Mouse (Mus musculus) frontal cortex, postnatal 10 days (tissue): Measurements from ENCODE around the gene Ppp2r3a.
A peak's percentile ranks its signal among the peaks of the same experiment; 100 is the strongest.

ENCODE experiments used
- DNase-seq, 2 experiments: peaks; one replicate each; pipeline ENCODE4 v3.0.0; 2022; ENCODE audit warnings: low spot score in 2 of 2, mixed read lengths in 1 of 2

Gene Ppp2r3a

DNA sequence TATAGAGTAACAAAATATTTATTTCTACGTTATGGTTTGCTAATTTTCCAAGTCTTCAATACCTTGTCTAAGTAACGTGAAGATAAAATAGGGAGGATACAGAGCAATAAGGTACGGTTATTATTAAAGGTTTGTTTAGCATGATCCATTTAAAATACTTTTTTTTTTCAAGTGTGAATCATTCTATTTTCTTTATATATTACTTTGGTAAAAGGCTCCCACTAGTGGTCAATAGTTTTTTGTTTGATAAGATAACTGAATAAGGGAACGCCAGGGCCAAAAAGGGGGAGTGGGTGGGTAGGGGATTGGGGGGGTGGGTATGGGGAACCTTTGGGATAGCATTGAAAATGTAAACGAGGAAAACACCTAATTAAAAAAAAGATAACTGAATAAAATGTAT lies 98.7 kb downstream of the Ppp2r3a start:
- no peak for DNase-seq

DNA sequence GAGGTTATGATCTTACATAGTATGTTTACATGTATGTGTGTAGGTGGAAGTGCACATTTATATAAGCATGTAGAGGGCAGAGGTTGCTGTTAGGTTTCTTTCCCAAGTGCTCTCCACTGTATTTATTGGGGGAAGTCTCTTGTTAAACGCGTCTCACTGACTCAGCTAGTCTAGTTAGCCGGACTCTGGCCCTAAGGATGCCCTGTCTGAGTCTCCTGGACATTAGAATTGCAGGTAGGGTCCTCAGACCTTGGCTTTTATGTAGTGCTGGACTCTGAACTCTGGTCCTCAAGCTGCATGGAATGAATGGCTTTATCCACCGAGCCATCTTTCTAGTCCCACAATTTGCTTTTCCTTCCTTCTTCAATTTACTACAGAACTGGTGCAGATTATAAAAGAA lies 108.0 kb downstream of the Ppp2r3a start:
- no peak for DNase-seq

DNA sequence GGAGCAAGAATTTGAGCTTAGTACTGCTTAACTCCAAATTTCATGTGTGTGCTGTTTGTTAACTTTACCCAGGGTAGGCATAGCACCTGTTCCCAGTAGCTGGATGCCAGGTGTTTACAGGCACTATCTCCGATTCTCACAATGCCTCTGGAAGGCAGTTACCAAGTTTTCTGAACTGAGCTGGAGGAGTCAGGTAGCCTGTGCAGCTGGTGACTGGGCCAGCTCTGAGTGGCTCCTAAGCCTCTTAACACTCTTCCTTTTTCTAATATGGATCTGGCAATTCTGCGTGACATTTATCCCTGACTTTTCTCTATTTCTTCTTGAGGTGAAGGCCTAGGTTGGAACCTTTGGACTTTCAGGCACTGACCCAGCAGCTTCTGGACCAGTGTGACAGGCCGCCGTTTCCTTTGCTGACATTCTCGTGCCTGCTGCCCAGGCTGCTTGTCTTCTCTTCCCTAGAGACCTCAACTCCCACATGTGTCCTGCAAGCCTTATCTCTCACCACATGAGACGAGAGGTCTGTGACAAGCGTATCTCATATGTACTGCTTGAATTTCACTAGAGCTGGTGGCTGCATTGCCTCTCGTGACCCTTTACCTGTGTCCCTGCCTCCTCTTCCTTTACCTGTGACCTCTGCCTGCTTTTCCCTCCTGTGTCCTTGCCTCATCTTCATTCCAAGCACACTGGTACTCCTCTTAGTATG lies 137.3 kb downstream of the Ppp2r3a start:
- DNase-seq, result no peak

DNA sequence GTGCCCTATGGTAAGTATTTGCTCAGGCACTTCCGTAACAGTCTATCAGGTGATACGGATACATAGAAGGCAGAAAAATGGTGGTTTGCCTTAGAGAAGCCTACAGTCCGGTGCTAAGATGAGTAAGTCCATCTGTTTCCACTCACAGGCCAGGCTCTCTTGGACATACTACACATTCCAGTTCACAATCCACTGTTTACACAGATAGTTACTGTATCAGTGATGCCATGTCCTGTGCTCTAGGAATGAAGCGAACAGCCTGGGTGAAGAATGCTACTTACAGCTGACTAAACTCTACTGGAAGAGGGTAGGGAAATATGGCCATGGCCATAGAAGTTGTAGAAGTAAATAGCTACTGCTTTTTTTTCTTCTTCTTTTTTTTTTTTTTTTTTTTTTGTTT lies 138.3 kb downstream of the Ppp2r3a start:
- no peak for DNase-seq

DNA sequence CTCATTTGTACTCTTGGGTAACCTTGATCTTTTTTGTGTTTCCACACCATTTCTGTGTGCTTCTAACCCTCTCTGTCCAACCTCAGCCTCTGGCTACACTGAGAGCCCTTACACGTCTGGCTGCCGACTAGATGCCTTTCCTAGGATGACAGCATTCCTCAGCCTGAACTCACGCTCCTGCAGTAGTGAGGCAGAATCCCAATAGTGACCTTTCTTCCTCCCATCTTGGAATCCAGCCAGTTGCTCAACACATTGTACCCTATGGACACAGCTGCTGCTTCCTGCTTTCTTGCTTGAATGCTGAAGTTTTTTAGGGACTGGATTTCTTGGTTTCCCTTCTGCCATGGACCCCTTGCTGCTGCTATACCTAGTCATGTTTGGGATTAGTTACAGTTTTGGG lies 141.6 kb downstream of the Ppp2r3a start:
- no peak for DNase-seq

DNA sequence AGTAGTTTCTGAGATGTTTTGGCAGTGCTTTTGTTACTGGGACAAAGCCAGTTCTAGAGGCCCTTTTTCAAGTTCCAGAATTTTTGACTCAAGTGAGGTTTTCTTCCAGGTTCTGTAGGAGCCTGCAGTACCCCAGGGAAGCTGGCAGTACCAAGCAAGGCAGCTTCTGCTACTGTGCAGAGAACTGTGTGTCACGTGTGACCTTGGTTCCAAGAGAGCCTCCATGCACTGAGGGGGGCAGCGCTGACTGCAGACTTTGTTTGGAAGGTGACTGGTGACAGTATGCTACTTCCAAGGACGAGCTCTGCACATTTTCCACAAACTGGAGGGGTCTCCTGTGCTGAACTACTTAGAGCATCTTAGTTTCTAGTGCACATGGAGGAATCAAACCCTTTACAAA lies 144.2 kb downstream of the Ppp2r3a start:
- no peak for DNase-seq

DNA sequence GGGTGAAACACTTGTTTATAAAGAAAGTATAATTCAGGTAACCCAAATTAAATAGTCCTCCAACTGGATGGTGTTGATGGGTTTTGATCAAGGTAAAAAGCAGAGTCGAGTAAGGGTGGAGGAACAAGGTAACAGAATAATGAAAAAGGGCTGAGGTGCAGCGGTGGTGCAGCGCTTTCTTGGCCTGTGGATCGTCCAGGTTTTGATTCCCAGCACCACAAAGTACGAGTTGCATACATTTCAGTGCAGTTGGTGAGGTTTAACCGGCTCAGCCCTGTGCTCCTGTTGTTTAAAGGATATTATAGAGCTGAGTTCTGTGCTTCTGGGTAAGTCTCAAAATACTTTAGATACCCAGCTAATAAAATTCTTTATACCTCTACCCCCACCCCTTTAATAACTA lies 145.9 kb downstream of the Ppp2r3a start:
- no peak for DNase-seq

DNA sequence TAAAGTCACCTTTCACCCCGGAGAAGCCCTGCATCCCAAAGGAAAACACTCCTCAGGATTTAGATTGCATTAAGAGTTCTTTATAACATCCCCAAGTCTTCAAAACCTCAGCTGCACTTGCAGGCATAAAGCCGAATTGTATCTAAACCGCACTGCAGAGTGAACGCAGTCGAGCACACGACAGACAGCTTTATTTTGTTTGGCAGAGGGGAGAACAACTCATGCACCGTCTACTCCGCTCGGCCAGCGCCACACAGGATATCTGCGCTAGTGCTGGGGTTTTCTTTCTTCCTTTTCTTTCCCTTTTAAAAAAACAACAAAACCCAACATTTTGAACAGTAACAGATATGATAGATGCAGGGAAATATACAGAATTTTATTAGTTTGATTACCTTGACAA lies 146.7 kb downstream of the Ppp2r3a start:
- no peak for DNase-seq

DNA sequence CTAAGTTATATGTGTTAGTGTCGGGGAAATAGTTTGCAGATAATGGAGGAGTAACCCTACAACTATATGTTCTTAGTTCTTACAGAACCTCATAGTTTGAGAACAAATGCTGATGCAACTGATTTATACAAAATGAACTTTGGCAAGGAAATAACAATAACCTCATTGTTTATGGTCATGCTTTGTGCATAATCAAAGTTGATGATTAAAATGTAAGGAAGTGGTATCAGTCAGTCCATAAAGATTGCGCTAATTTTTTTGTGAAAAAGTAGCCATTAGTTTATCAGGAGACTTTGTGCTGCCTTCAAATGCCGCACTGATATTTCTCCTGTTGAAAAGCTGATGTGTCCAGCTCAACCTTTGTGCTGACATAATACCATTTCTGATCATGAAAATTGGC lies 149.3 kb downstream of the Ppp2r3a start:
- DNase-seq, result no peak

DNA sequence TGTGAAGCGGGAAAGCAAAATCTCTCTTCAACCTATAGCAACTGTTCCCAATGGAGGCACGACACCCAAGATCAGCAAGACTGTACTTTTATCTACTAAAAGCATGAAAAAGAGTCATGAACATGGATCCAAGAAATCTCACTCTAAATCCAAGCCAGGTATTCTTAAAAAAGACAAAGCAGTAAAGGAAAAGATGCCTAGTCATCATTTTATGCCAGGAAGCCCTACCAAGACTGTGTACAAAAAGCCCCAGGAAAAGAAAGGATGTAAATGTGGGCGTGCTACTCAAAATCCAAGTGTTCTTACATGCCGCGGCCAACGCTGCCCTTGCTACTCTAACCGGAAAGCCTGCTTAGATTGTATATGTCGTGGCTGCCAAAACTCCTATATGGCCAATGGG lies 150.0 kb downstream of the Ppp2r3a start:
- no peak for DNase-seq

DNA sequence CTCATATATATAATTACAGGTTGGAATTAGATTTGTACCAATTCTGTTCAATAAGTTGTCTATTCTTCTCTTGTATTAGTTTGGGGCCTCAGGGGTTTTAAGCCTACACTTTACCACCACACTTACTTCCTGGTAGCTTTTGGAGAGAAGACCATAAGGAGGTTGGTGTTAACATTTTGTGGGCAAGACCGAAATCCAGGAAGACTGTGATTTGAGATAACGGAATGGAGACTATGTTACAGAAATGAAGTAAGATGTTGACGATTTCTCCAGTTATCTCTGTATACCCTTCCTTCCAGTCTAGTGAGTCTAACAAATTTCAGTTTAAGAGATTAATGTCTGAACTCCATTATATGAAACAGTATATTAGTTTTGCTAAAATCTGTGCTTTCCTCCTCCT lies 151.4 kb downstream of the Ppp2r3a start:
- DNase-seq, result no peak

DNA sequence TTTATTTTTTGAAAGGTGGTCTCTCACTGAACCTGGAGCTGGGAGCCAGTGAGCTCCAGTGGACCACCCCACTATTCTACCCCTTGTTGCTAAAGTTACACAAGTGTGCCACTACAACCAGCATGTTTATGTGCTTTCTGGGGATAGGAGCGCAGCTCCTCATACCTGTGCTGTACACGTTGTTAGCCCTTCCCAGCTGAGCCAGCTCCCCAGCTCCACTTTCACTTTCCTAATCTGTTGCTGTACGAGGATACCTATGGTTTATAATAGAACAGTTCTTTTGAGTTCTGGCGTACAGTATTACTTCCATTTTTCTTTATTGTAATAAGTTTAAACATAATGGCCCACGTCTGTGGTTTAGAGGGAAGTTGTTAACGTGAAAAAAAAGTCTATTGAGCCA lies 152.2 kb downstream of the Ppp2r3a start:
- peak in 1 of 2 experiments; percentile 1 for DNase-seq

DNA sequence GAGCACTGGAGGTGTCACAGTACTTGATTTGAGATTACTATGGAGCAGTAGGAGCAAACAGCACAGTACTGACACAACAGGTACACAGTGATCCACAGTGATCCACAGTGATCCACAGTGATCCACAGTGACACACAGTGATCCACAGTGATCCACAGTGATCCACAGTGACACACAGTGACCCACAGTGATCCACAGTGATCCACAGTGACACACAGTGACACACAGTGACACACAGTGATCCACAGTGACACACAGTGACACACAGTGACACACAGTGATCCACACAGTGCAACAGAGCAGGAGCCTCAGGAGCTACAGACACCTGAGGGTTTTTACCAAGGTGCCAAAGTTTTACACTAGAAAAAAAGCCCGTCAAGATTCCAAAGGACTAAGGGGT lies 154.1 kb downstream of the Ppp2r3a start:
- DNase-seq, result peak in 1 of 2 experiments; percentile 1

DNA sequence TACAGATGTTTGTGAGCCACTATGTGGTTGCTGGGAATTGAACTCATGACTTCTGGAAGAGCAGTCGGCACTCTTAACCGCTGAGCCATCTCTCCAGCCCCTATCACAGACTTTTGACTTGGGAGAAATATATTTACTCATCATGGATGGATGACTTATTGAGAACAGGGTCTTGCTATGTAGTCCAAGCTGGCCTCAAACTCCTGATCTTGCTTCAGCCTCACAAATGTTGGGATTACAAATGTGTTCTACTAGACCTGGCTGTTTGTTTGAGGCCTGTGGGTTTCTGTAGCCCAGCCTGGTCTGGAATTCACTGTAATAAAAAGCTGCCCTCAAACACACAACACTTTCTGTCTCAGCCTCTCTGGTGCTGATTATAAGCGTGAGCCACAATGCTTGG lies 155.1 kb downstream of the Ppp2r3a start:
- DNase-seq, result no peak

DNA sequence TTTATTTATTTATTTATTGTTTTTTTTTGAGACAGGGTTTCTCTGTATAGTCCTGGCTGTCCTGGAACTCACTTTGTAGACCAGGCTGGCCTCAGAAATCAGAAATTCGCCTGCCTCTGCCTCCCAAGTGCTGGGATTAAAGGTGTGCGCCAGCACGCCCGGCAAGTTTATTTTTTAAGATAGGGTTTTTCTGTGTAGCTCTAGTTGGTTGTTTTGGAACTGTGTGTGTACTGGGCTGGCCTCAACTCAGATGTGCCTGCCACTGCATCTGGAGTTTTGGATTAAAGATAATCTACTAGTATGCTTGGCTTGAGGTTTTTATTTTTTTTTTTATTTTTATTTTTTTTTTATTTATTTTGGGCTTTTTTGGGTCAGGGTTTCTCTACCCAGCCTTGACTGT lies 156.2 kb downstream of the Ppp2r3a start:
- DNase-seq, result peak in 1 of 2 experiments; percentile 1

DNA sequence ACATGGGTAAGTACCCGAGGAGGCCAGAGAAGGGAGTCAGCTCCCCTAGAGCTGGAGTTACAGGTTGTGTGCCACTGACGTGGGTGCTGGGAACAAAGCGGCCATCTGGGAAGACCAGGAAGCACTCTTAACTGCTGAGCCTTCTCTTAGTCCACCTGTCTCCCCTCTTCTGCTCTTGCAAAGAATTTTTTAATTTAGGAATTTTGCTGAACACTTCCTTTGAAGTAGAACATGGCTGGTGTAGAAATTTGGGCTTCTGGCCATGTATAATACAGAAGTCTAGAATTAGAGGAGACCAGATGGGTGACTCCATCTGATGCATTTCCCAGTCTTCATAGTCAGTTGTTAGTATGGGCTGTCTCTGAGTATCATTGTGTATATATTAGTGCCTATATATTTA lies 167.9 kb downstream of the Ppp2r3a start:
- DNase-seq, result peak in 1 of 2 experiments; percentile 13

DNA sequence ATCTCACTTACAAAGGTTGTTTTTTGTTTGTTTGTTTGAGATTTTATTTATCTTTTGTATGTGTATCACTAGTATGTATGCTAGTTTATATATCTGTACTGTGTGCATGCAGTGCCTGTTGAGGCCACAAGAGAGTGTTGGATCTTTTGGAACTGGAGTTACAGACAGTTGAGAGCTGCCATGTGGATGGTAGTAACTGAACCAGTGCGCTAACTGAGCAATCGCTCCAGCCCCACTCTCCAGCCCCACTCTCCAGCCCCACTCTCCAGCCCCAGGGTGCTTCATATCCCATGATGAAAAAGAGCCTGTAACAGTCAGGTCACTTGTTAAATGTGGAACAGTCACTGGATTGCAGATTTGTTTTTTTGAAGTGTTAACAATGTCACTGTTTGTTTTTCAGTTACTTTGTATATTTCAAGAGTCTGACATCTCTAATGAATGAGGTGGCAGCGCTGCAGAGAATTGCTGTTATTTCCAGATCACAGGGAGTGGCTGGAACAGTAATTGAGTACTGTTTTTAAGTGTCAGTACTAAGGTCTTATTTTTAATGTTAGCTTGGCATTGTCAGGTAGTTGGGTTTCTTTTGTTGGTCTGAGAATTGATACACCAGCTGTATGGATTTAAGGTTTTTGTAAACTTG lies 171.4 kb downstream of the Ppp2r3a start:
- DNase-seq, result no peak

DNA sequence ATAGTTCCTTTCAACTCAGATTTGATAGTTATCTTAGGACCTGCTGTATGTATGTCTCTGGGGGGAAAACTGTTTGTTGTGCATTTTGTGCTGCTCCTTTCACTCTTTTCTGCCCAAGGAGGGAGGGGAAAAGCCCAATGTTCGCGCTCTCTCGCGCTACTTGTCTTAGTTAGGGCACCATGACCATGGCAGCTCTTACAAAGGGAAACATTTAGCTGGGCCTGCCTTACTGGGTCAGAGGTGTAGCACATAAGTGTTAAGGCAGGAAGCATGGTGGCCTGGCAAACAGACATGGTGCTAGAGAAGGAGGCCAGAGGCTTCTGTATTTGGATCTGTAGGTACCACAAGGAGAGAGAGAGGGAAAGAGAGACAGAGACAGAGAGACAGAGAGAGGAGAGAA lies 173.0 kb downstream of the Ppp2r3a start:
- no peak for DNase-seq

DNA sequence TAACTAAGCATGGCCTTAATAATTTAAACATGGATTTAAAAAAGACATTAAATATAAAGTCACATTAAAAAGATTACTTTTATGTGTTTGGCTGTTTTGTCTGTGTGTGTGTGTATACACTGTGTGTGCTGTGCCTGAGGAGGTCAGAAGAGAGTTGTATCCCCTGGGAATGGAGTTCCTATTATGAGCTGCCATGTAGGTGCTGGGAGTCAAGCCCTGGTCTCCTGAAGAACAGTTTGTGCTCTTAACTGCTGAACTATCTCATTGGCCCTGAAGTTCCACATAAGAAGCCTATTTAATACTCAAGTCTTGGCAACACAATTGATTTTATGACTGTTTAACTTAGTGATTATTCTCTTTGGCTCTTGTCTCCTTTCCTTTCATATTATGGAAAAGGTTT lies 174.1 kb downstream of the Ppp2r3a start:
- no peak for DNase-seq

DNA sequence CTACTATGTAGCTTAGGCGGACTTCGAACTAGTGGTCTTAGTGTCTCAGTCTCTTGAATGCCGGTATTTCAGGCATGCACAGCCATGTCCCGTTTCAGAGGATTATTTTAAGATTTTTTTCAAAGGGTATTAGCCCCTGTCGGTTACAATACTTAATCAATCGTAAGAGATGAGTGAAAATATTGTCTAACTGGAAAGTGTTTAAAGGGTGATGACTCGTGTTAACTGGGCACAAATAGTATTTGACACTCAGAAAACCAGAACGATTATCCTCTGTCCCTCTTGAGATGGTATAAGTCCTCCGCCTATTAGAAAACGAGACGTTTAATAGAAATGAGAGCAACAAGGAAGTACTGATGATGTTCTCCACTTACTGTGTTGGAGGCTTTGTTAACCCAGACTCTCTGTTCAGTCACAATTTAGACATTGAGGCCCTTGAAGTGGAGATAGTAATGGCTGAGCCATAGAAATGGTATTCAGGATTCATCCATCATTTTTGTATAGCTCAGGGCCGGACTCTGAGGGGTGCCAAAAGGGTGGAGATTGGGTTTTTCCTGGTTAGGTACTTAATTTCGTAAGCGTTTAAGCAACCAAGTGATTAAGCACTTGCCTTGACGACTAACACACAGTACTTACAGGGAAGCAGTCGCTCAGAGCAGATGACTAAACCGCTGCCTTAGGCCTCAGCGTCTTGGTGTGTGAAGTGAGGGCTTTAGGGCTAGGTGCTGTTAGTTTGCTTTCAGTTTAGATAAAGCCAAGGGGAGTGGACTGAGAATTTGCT lies 175.3 kb downstream of the Ppp2r3a start:
- no peak for DNase-seq

DNA sequence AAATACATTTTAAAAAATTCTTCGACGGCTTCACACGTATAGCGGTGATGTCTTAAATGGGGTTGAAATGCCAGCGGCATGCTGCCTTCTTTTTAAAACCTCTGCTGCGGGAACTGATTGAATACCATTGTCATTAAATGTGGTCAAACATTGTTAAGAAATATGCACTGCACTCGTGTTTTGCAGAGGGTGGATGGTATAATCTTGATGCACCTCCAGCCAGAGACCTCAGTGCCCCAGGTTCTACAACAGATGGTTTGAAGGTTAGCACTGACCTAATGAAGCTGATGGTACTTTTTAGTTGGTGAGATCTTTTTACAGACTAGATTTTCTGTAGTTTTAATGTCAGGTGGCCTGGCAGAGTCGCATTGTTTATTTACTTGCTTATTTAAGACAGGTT lies 175.9 kb downstream of the Ppp2r3a start:
- no peak for DNase-seq

DNA sequence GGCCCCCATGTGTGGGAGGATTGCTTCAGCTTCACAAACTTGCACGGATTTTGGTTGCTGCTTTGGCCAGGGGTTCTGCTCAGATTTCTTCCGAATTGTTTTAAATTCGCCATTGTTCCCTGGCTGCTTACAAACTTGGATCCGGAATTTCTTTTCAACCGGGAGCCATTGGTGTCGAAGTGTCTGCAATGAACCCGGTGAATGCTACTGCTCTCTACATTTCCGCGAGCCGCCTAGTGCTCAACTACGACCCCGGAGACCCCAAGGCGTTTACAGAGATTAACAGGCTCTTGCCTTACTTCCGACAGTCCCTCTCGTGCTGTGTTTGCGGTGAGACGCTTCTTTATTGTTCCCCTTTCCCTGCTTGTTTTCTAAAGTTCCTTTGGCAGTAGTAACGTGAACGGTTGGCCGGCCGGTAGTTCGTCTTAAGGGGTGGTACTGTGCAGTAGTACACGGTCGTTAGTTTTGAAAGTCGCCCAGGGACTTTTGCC lies 176.5 kb downstream of the Ppp2r3a start:
- no peak for DNase-seq
